ENCODE assay signal across 19 mouse cellular contexts in the genomic region with DNA sequence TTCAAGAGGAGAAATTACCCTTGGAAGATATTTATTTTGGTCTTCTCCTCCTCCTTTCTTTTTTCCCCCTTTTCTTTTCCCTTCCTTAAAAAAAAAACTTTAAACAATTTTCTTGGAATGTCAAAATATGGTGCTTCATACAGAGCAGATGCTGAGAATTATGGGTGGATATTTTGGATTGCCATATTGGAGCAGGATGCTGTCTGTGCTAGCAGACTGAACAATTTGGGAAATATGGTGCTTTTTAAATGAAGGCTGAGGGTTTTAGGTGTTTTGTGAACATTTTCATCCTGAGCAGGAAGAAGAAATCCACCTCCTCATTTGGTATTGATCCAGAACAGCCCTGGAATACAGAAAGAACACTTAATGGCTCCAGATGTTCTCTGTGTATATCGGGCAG. TPM values are rescaled to one million over a fixed set of nuclear protein-coding genes. Genes with fewer than 3 reads are reported as not detected.
"Had no signal": no experiment of that assay in that cellular context is flagged by ENCODE, and none has a peak within 500 bp of the region (broad histone marks: within the 10 kb centered on the region; RNA-seq: fewer than 3 reads in every experiment).

No protein-coding gene starts in this region.

- ATAC-seq: liver, postnatal 0 days; lung, postnatal 0 days; midbrain, embryonic 13.5 days; midbrain, embryonic 15.5 days had no signal

- H3K9ac ChIP-seq: liver, postnatal 0 days; lung, embryonic 15.5 days; midbrain, embryonic 13.5 days; midbrain, embryonic 15.5 days; neural tube, embryonic 12.5 days had no signal

- H3K27me3 ChIP-seq: lung, embryonic 15.5 days; megakaryocyte, embryonic 14.5 days; midbrain, embryonic 13.5 days; midbrain, embryonic 15.5 days; neural tube, embryonic 12.5 days had no signal

- H3K27ac ChIP-seq: lung, embryonic 15.5 days; macrophage; midbrain, embryonic 13.5 days; midbrain, embryonic 15.5 days; neural tube, embryonic 12.5 days had no signal

- H3K36me3 ChIP-seq: lung, embryonic 15.5 days; midbrain, embryonic 13.5 days; midbrain, embryonic 15.5 days; neural tube, embryonic 12.5 days had no signal

- H3K4me3 ChIP-seq: lung, embryonic 15.5 days; megakaryocyte, embryonic 14.5 days; midbrain, embryonic 13.5 days; midbrain, embryonic 15.5 days; neural tube, embryonic 12.5 days had no signal

- H3K4me1 ChIP-seq: megakaryocyte, embryonic 14.5 days; neural tube, embryonic 12.5 days had no signal

- H3K4me2 ChIP-seq: lung, embryonic 15.5 days; midbrain, embryonic 13.5 days; midbrain, embryonic 15.5 days; neural tube, embryonic 12.5 days had no signal

- DNase-seq: liver, postnatal 0 days; lung, adult 2 months; lung, postnatal 14 days; lung, postnatal 36 days; right cerebral cortex, postnatal 25 days; right cerebral cortex, postnatal 4 days; spleen, adult 18-20 months; thymus, adult 18-20 months; thymus, postnatal 14 days; thymus, postnatal 36 days had no signal

- H3K9me3 ChIP-seq: lung, embryonic 15.5 days; megakaryocyte, embryonic 14.5 days; midbrain, embryonic 13.5 days; midbrain, embryonic 15.5 days; neural tube, embryonic 12.5 days had no signal

RNA-seq across cellular contexts. Expression of gene Tnr, which starts 41.6 kb away (rescaled TPM):
- total RNA-seq: megakaryocyte progenitor cell, adult 5-6 weeks; monocyte, adult 5-6 weeks had no signal
- polyA plus RNA-seq: liver, postnatal 0 days; lung, postnatal 0 days; macrophage had no signal
